Comparison of ENCODE assay signal across 25 mouse cellular contexts in genomic region chr11:62568300-62568699, GRCm38 (mm10). TPM values are rescaled to one million over a fixed set of nuclear protein-coding genes. Genes with fewer than 3 reads are reported as not detected.
A peak's percentile ranks its signal among the peaks of the same experiment; 100 is the strongest.
DNase-seq lines count a peak whose midpoint lies in the region; ATAC-seq and TF ChIP-seq lines count a peak whose summit lies in the region.
"Had no signal": no experiment of that assay in that cellular context is flagged by ENCODE, and none has a peak within 500 bp of the region (broad histone marks: within the 10 kb centered on the region; RNA-seq: fewer than 3 reads in every experiment).

No protein-coding gene starts in this region.

- H3K4me3 ChIP-seq in liver, postnatal 0 days (ENCODE audit: low read depth, low read length) = no peak overlapping the region
- H3K4me3 ChIP-seq in MEL (ENCODE audit: control insufficient read depth in 1 of 2, insufficient read depth in 1 of 2, low read depth in 2 of 2, low read length in 2 of 2) = no peak overlapping the region
- H3K4me3 ChIP-seq in stomach, embryonic 15.5 days (replicated peaks) = no peak overlapping the region
- H3K4me3 ChIP-seq: forebrain, embryonic 10.5 days; hindbrain, embryonic 10.5 days; hindbrain, embryonic 15.5 days; liver, embryonic 13.5 days had no signal

- no peak for TF ChIP-seq CTCF in liver, postnatal 0 days (IDR thresholded peaks at IDR 0.05; ENCODE audit: low read depth)
- TF ChIP-seq CTCF in MEL (IDR thresholded peaks at IDR 0.05 in 2 of 3, conservative IDR thresholded peaks at IDR 0.05 in 1 of 3; ENCODE audit: control insufficient read depth in 1 of 3, insufficient read depth in 1 of 3, low read depth in 2 of 3, low read length in 3 of 3, poor library complexity in 1 of 3, severe bottlenecking in 1 of 3) = no peak

- no peak for TF ChIP-seq POLR2A in MEL (IDR thresholded peaks at IDR 0.05; ENCODE audit: control insufficient read depth in 1 of 2, insufficient read depth in 1 of 2, low read depth in 1 of 2, low read length in 2 of 2, poor library complexity in 1 of 2)

- no peaks in the 10 kb centered on the region for H3K79me2 ChIP-seq in MEL (ENCODE audit: control insufficient read depth, insufficient read depth, low read length, poor library complexity)

- no peaks in the 10 kb centered on the region for H3K9me3 ChIP-seq in liver, postnatal 0 days (ENCODE audit: low read length)
- no peaks in the 10 kb centered on the region for H3K9me3 ChIP-seq in MEL (replicated peaks; ENCODE audit: insufficient read depth, low read length)
- no peaks in the 10 kb centered on the region for H3K9me3 ChIP-seq in stomach, embryonic 15.5 days
- H3K9me3 ChIP-seq: forebrain, embryonic 10.5 days; hindbrain, embryonic 10.5 days; hindbrain, embryonic 15.5 days; liver, embryonic 13.5 days had no signal

- no peak for TF ChIP-seq RAD21 in MEL (IDR thresholded peaks at IDR 0.05; ENCODE audit: low read depth, low read length)

- no peaks in the 10 kb centered on the region for H3K27me3 ChIP-seq in liver, postnatal 0 days (ENCODE audit: insufficient read depth, low read length)
- no peaks in the 10 kb centered on the region for H3K27me3 ChIP-seq in MEL (ENCODE audit: control insufficient read depth in 1 of 2, insufficient read depth in 2 of 2, low read length in 2 of 2)
- H3K27me3 ChIP-seq in stomach, embryonic 15.5 days (replicated peaks) = no peaks in the 10 kb centered on the region
- H3K27me3 ChIP-seq: CH12.LX; hindbrain, embryonic 15.5 days had no signal

- H3K27ac ChIP-seq in liver, postnatal 0 days (ENCODE audit: low read depth) = no peak overlapping the region
- no peak overlapping the region for H3K27ac ChIP-seq in MEL (ENCODE audit: control insufficient read depth, low read depth, low read length)
- H3K27ac ChIP-seq in stomach, embryonic 15.5 days = no peak overlapping the region
- H3K27ac ChIP-seq: forebrain, embryonic 10.5 days; hindbrain, embryonic 10.5 days; hindbrain, embryonic 15.5 days; liver, embryonic 13.5 days had no signal

- H3K4me1 ChIP-seq in liver, postnatal 0 days (ENCODE audit: insufficient read depth) = no peaks in the 10 kb centered on the region
- peaks cover 7 to 12% of the 10 kb centered on the region in 2 experiments for H3K4me1 ChIP-seq in MEL (ENCODE audit: control insufficient read depth in 1 of 2, insufficient read depth in 2 of 2, low read length in 2 of 2)
- no peaks in the 10 kb centered on the region for H3K4me1 ChIP-seq in stomach, embryonic 15.5 days
- H3K4me1 ChIP-seq: forebrain, embryonic 10.5 days; hindbrain, embryonic 10.5 days; hindbrain, embryonic 15.5 days; liver, embryonic 13.5 days had no signal

- no peaks in the 10 kb centered on the region for H3K36me3 ChIP-seq in liver, postnatal 0 days (replicated peaks; ENCODE audit: insufficient read depth, low read length)
- peaks cover 0 to 11% of the 10 kb centered on the region in 2 experiments; a peak in 2 of 4 replicates for H3K36me3 ChIP-seq in MEL (ENCODE audit: control insufficient read depth in 1 of 2, insufficient read depth in 2 of 2, low read length in 2 of 2)
- H3K36me3 ChIP-seq in stomach, embryonic 15.5 days = no peaks in the 10 kb centered on the region
- H3K36me3 ChIP-seq: forebrain, embryonic 10.5 days; hindbrain, embryonic 10.5 days; hindbrain, embryonic 15.5 days; liver, embryonic 13.5 days had no signal

- H3K9ac ChIP-seq in liver, postnatal 0 days (replicated peaks) = no peak overlapping the region
- no peak overlapping the region for H3K9ac ChIP-seq in MEL (ENCODE audit: control insufficient read depth, low read depth, low read length, poor library complexity, severe bottlenecking)
- no peak overlapping the region for H3K9ac ChIP-seq in stomach, embryonic 15.5 days
- H3K9ac ChIP-seq: hindbrain, embryonic 15.5 days; liver, embryonic 13.5 days; lung, embryonic 14.5 days had no signal

- WGBS in liver, postnatal 0 days (ENCODE audit: insufficient replicate concordance) = 43% methylated on average over 3 of the region's 3 CpGs
- WGBS in stomach, embryonic 15.5 days = 61% methylated on average over 3 of the region's 3 CpGs

- no peak for TF ChIP-seq EP300 in liver, postnatal 0 days (IDR thresholded peaks at IDR 0.05; ENCODE audit: low read depth)
- TF ChIP-seq EP300 in MEL (IDR thresholded peaks at IDR 0.05; ENCODE audit: low read depth in 1 of 2, low read length in 2 of 2) = peak; percentile 23 to 54; a peak in 2 of 4 replicates

- no peak for DNase-seq in liver, postnatal 0 days
- DNase-seq in liver (no peak), MEL (ENCODE audit: low read depth, low spot score) (peak; percentile 64)
- no peak for DNase-seq in kidney, postnatal 25 days
- no peak for DNase-seq in kidney, adult 18-20 months
- DNase-seq: adrenal gland, adult 2 months; cerebellum, adult 2 months; cerebellum, postnatal 14 days; gastrocnemius, postnatal 10 days; heart, postnatal 14 days; kidney, adult 2 months; layer of hippocampus, postnatal 36 days; liver, embryonic 13.5 days; lung, embryonic 14.5 days; lung, postnatal 14 days; midbrain, embryonic 14.5 days; thymus, postnatal 25 days had no signal

- no peak overlapping the region for H3K4me2 ChIP-seq in liver, postnatal 0 days (ENCODE audit: low read depth, low read length)
- no peak overlapping the region for H3K4me2 ChIP-seq in stomach, embryonic 15.5 days
- H3K4me2 ChIP-seq: hindbrain, embryonic 15.5 days; liver, embryonic 13.5 days; lung, embryonic 14.5 days had no signal

- peak; percentile 54; the same call in 1 of the 2 replicates for ATAC-seq in liver, postnatal 0 days
- 0 out of 2 replicates have a peak, but pooled peaks have one; percentile 11 for ATAC-seq in common myeloid progenitor, adult 5-6 weeks (replicated peaks; ENCODE audit: low read depth, poor library complexity, severe bottlenecking)
- peak; percentile 43; the same call in 1 of the 2 replicates for ATAC-seq in stomach, embryonic 15.5 days (ENCODE audit: insufficient read depth, low FRiP score, low read depth)
- ATAC-seq: forebrain, embryonic 16.5 days; inflammation-experienced regulatory T-cells, adult 6 months had no signal

TF ChIP-seq in MEL, 35 proteins besides CTCF, POLR2A, EP300 and RAD21:
- no peak for TF ChIP-seq MAZ (IDR thresholded peaks at IDR 0.05; ENCODE audit: low read depth, low read length)
- no peak for TF ChIP-seq RCOR1 (IDR thresholded peaks at IDR 0.05; ENCODE audit: low read depth, low read length)
- peak; percentile 85 for TF ChIP-seq ZNF384 (IDR thresholded peaks at IDR 0.05; ENCODE audit: low read depth, low read length)
- peak; percentile 35; the same call in 1 of the 2 replicates for TF ChIP-seq GATA1 (IDR thresholded peaks at IDR 0.05; ENCODE audit: low read depth, low read length)
- no peak for TF ChIP-seq SIN3A (IDR thresholded peaks at IDR 0.05; ENCODE audit: low read length)
- no peak for TF ChIP-seq MAX (IDR thresholded peaks at IDR 0.05; ENCODE audit: low read length)
- TF ChIP-seq MAFK (IDR thresholded peaks at IDR 0.05; ENCODE audit: borderline replicate concordance, low read depth, low read length) = no peak
- TF ChIP-seq USF2 (IDR thresholded peaks at IDR 0.05; ENCODE audit: borderline replicate concordance in 1 of 2, insufficient read depth in 1 of 2, low read depth in 1 of 2, low read length in 2 of 2) = no peak
- TF ChIP-seq E2F4 (IDR thresholded peaks at IDR 0.05; ENCODE audit: borderline replicate concordance, low read depth, low read length) = no peak
- 0 out of 2 replicates have a peak, but pooled peaks have one; percentile 29 for TF ChIP-seq ETS1 (IDR thresholded peaks at IDR 0.05; ENCODE audit: low read depth, low read length)
- no peak for TF ChIP-seq POLR2AphosphoS2 (IDR thresholded peaks at IDR 0.05; ENCODE audit: low read length)
- TF ChIP-seq ZC3H11A (IDR thresholded peaks at IDR 0.05; ENCODE audit: low read depth, low read length) = no peak
- TF ChIP-seq NRF1 (IDR thresholded peaks at IDR 0.05; ENCODE audit: insufficient read depth, low read depth, low read length, poor library complexity, severe bottlenecking) = no peak
- TF ChIP-seq MEF2A (IDR thresholded peaks at IDR 0.05; ENCODE audit: extremely low read depth, insufficient replicate concordance, low read depth, low read length, poor library complexity, severe bottlenecking) = no peak
- TF ChIP-seq NELFE (IDR thresholded peaks at IDR 0.05; ENCODE audit: low read depth, low read length) = no peak

RNA-seq across cellular contexts. Expression of gene Trpv2, which starts 6.0 kb away (rescaled TPM):
- polyA plus RNA-seq in liver, postnatal 0 days (2015; fragmentation: Nextera tagmentation; extraction: Ambion mirVana) = 4.7 and 5.4 TPM in 2 replicates
- total RNA-seq in MEL (2012; rRNA removed) = 30.4 and 32.0 TPM in 2 replicates
- 10 to 100 TPM in 1 of 2 experiments, not detected in 1; 30.0 TPM for polyA plus RNA-seq in MEL (2012; ENCODE audit: insufficient read depth in 1 of 2, insufficient read length in 2 of 2, low read depth in 1 of 2, low replicate concordance in 2 of 2, missing spikeins in 1 of 2)
- 13.0 and 15.9 TPM in 2 replicates for total RNA-seq in common myeloid progenitor, adult 5-6 weeks (2017)
- polyA plus RNA-seq in stomach, embryonic 15.5 days (2015; fragmentation: Nextera tagmentation; extraction: Ambion mirVana) = 13.4 and 14.6 TPM in 2 replicates

RNA-seq across cellular contexts. Expression of gene Ubb, which starts 17.3 kb away (rescaled TPM):
- polyA plus RNA-seq in liver, postnatal 0 days (2015; fragmentation: Nextera tagmentation; extraction: Ambion mirVana) = 1,161 and 1,214 TPM in 2 replicates
- 1,877 and 1,965 TPM in 2 replicates for total RNA-seq in MEL (2012; rRNA removed)
- 1,000 to 10,000 TPM in 1 of 2 experiments, not detected in 1; 1,800 TPM for polyA plus RNA-seq in MEL (2012; ENCODE audit: insufficient read depth in 1 of 2, insufficient read length in 2 of 2, low read depth in 1 of 2, low replicate concordance in 2 of 2, missing spikeins in 1 of 2)
- total RNA-seq in common myeloid progenitor, adult 5-6 weeks (2017) = 1,111 and 1,232 TPM in 2 replicates
- polyA plus RNA-seq in stomach, embryonic 15.5 days (2015; fragmentation: Nextera tagmentation; extraction: Ambion mirVana) = 2,363 and 2,756 TPM in 2 replicates

RNA-seq across cellular contexts. Expression of gene Cenpv, which starts 29.2 kb away (rescaled TPM):
- polyA plus RNA-seq in liver, postnatal 0 days (2015; fragmentation: Nextera tagmentation; extraction: Ambion mirVana) = 9.8 and 14.0 TPM in 2 replicates
- total RNA-seq in MEL (2012; rRNA removed) = 150 and 178 TPM in 2 replicates
- 1,000 to 10,000 TPM in 1 of 2 experiments, 100 to 1,000 TPM in 1; 149 to 2,878 TPM for polyA plus RNA-seq in MEL (2012; ENCODE audit: insufficient read depth in 1 of 2, insufficient read length in 2 of 2, low read depth in 1 of 2, low replicate concordance in 2 of 2, missing spikeins in 1 of 2)
- 13.4 and 18.7 TPM in 2 replicates for total RNA-seq in common myeloid progenitor, adult 5-6 weeks (2017)
- 29.0 and 30.3 TPM in 2 replicates for polyA plus RNA-seq in stomach, embryonic 15.5 days (2015; fragmentation: Nextera tagmentation; extraction: Ambion mirVana)
